Mouse (Mus musculus): Measurements from ENCODE around the gene Dusp1. TPM values are rescaled to one million over a fixed set of nuclear protein-coding genes. Genes with fewer than 3 reads are reported as not detected.
A peak's percentile ranks its signal among the peaks of the same experiment; 100 is the strongest.

The Dusp1 gene
- polyA plus RNA-seq, 1 experiment = 33.5 TPM

- Histone ChIP-seq H3K27ac (ENCODE audit: insufficient read depth, low read depth, low read length) (0 out of 2 replicates have a peak overlapping the region, but pooled peaks have one; percentile 20), H3K4me1 (ENCODE audit: control insufficient read depth, insufficient read depth, insufficient read length, low read length) (peaks cover 28% of the 10 kb centered on the region), H3K4me3 (ENCODE audit: low read depth, low read length) (no peak overlapping the region), H3K27me3 (ENCODE audit: control insufficient read depth, insufficient read depth, low read length) (no peaks in the 10 kb centered on the region), H3K36me3 (ENCODE audit: control insufficient read depth, insufficient read depth, low read length) (no peaks in the 10 kb centered on the region)
- WGBS = 66% methylated on average over 6 of the region's 6 CpGs
- TF ChIP-seq CTCF (IDR thresholded peaks at IDR 0.05; ENCODE audit: extremely low read depth, insufficient read length, insufficient replicate concordance, low read depth, low read length) (no peak), POLR2A (IDR thresholded peaks at IDR 0.05; ENCODE audit: low read depth, low read length) (no peak)
These were observed 1.5 kb upstream of the Dusp1 start for GRCm38 (mm10) chr17:26563476-26563875.

GRCm38 (mm10) chr17:26562292-26562691 lies 364 bp upstream of the Dusp1 start:
- WGBS = 63% methylated on average over 4 of the region's 4 CpGs
- Histone ChIP-seq H3K27me3 (ENCODE audit: control insufficient read depth, insufficient read depth, low read length) (no peaks in the 10 kb centered on the region), H3K27ac (ENCODE audit: insufficient read depth, low read depth, low read length) (peak overlapping the region; percentile 20; the same call in 1 of the 2 replicates), H3K36me3 (ENCODE audit: control insufficient read depth, insufficient read depth, low read length) (no peaks in the 10 kb centered on the region), H3K4me3 (ENCODE audit: low read depth, low read length) (peak overlapping the region; percentile 93; the same call in 1 of the 2 replicates), H3K4me1 (ENCODE audit: control insufficient read depth, insufficient read depth, insufficient read length, low read length) (peaks cover 25% of the 10 kb centered on the region)
- TF ChIP-seq POLR2A (IDR thresholded peaks at IDR 0.05; ENCODE audit: low read depth, low read length) (no peak), CTCF (IDR thresholded peaks at IDR 0.05; ENCODE audit: extremely low read depth, insufficient read length, insufficient replicate concordance, low read depth, low read length) (no peak)

GRCm38 (mm10) chr17:26561290-26561640 lies 663 bp downstream of the Dusp1 start, which contains the start of gene Ergic1:
Gene Ergic1 (plus strand): TSS chr17:26561489.
- H3K4me1 ChIP-seq (ENCODE audit: control insufficient read depth, insufficient read depth, insufficient read length, low read length) = peaks cover 23% of the 10 kb centered on the region
- H3K36me3 ChIP-seq (ENCODE audit: control insufficient read depth, insufficient read depth, low read length) = no peaks in the 10 kb centered on the region
- no peak for TF ChIP-seq CTCF (IDR thresholded peaks at IDR 0.05; ENCODE audit: extremely low read depth, insufficient read length, insufficient replicate concordance, low read depth, low read length)
- TF ChIP-seq POLR2A (IDR thresholded peaks at IDR 0.05; ENCODE audit: low read depth, low read length) = peak; percentile 38; the same call in 1 of the 2 replicates
- no peak within 1 kb of the TSS; the same call in 1 of the 2 replicates for H3K27ac ChIP-seq (ENCODE audit: insufficient read depth, low read depth, low read length)
- no peaks in the 10 kb centered on the region for H3K27me3 ChIP-seq (ENCODE audit: control insufficient read depth, insufficient read depth, low read length)
- peak within 1 kb of the TSS; percentile 93 for H3K4me3 ChIP-seq (ENCODE audit: low read depth, low read length)
- under 1% methylated on average over 36 of the region's 36 CpGs for WGBS

- peak overlapping the region; percentile 93 for H3K4me3 ChIP-seq (ENCODE audit: low read depth, low read length)
- 31% methylated on average over 9 of the region's 9 CpGs for WGBS
- H3K27me3 ChIP-seq (ENCODE audit: control insufficient read depth, insufficient read depth, low read length) = no peaks in the 10 kb centered on the region
- no peak overlapping the region for H3K27ac ChIP-seq (ENCODE audit: insufficient read depth, low read depth, low read length)
- no peaks in the 10 kb centered on the region for H3K36me3 ChIP-seq (ENCODE audit: control insufficient read depth, insufficient read depth, low read length)
- H3K4me1 ChIP-seq (ENCODE audit: control insufficient read depth, insufficient read depth, insufficient read length, low read length) = peaks cover 23% of the 10 kb centered on the region
- TF ChIP-seq POLR2A (IDR thresholded peaks at IDR 0.05; ENCODE audit: low read depth, low read length) (no peak), CTCF (IDR thresholded peaks at IDR 0.05; ENCODE audit: extremely low read depth, insufficient read length, insufficient replicate concordance, low read depth, low read length) (no peak)
These were observed 1.2 kb downstream of the Dusp1 start for GRCm38 (mm10) chr17:26560526-26561289.

- no peak for TF ChIP-seq POLR2A (IDR thresholded peaks at IDR 0.05; ENCODE audit: low read depth, low read length)
- TF ChIP-seq CTCF (IDR thresholded peaks at IDR 0.05; ENCODE audit: extremely low read depth, insufficient read length, insufficient replicate concordance, low read depth, low read length) = no peak
These were observed 8.9 kb downstream of the Dusp1 start for GRCm38 (mm10) chr17:26553033-26553432.

GRCm38 (mm10) chr17:26551104-26551503 lies 10.8 kb downstream of the Dusp1 start:
- peaks cover 3% of the 10 kb centered on the region; the same call in 1 of the 2 replicates for H3K4me1 ChIP-seq (ENCODE audit: control insufficient read depth, insufficient read depth, insufficient read length, low read length)
- TF ChIP-seq POLR2A (IDR thresholded peaks at IDR 0.05; ENCODE audit: low read depth, low read length) = no peak
- no peak for TF ChIP-seq CTCF (IDR thresholded peaks at IDR 0.05; ENCODE audit: extremely low read depth, insufficient read length, insufficient replicate concordance, low read depth, low read length)
- WGBS = 86% methylated on average over 6 of the region's 6 CpGs
- no peak overlapping the region for H3K4me3 ChIP-seq (ENCODE audit: low read depth, low read length)
- H3K36me3 ChIP-seq (ENCODE audit: control insufficient read depth, insufficient read depth, low read length) = no peaks in the 10 kb centered on the region
- H3K27me3 ChIP-seq (ENCODE audit: control insufficient read depth, insufficient read depth, low read length) = no peaks in the 10 kb centered on the region
- no peak overlapping the region for H3K27ac ChIP-seq (ENCODE audit: insufficient read depth, low read depth, low read length)

More at GRCm38 (mm10) chr17:26553033-26553432, 8.9 kb downstream of the Dusp1 start:
- 78% methylated on average over 3 of the region's 3 CpGs for WGBS
- H3K27ac ChIP-seq (ENCODE audit: insufficient read depth, low read depth, low read length) = no peak overlapping the region
- no peak overlapping the region for H3K4me3 ChIP-seq (ENCODE audit: low read depth, low read length)
- H3K4me1 ChIP-seq (ENCODE audit: control insufficient read depth, insufficient read depth, insufficient read length, low read length) = peaks cover 3% of the 10 kb centered on the region; the same call in 1 of the 2 replicates
- no peaks in the 10 kb centered on the region for H3K36me3 ChIP-seq (ENCODE audit: control insufficient read depth, insufficient read depth, low read length)
- H3K27me3 ChIP-seq (ENCODE audit: control insufficient read depth, insufficient read depth, low read length) = no peaks in the 10 kb centered on the region

GRCm38 (mm10) chr17:26549148-26549809 lies 12.6 kb downstream of the Dusp1 start:
- no peaks in the 10 kb centered on the region for H3K27me3 ChIP-seq (ENCODE audit: control insufficient read depth, insufficient read depth, low read length)
- WGBS = 18% methylated on average over 12 of the region's 12 CpGs
- H3K4me3 ChIP-seq (ENCODE audit: low read depth, low read length) = no peak overlapping the region
- peaks cover 7% of the 10 kb centered on the region; the same call in 1 of the 2 replicates for H3K4me1 ChIP-seq (ENCODE audit: control insufficient read depth, insufficient read depth, insufficient read length, low read length)
- H3K36me3 ChIP-seq (ENCODE audit: control insufficient read depth, insufficient read depth, low read length) = no peaks in the 10 kb centered on the region
- TF ChIP-seq POLR2A (IDR thresholded peaks at IDR 0.05; ENCODE audit: low read depth, low read length) = no peak
- TF ChIP-seq CTCF (IDR thresholded peaks at IDR 0.05; ENCODE audit: extremely low read depth, insufficient read length, insufficient replicate concordance, low read depth, low read length) = no peak
- H3K27ac ChIP-seq (ENCODE audit: insufficient read depth, low read depth, low read length) = no peak overlapping the region

Measured in small intestine, adult 2 months (tissue).